Mouse (Mus musculus): ENCODE measurements around the gene Nmu. TPM values are rescaled to one million over a fixed set of nuclear protein-coding genes. Genes with fewer than 3 reads are reported as not detected.

Gene Nmu
- total and polyA plus RNA-seq, 3 experiments, result not detected

DNA sequence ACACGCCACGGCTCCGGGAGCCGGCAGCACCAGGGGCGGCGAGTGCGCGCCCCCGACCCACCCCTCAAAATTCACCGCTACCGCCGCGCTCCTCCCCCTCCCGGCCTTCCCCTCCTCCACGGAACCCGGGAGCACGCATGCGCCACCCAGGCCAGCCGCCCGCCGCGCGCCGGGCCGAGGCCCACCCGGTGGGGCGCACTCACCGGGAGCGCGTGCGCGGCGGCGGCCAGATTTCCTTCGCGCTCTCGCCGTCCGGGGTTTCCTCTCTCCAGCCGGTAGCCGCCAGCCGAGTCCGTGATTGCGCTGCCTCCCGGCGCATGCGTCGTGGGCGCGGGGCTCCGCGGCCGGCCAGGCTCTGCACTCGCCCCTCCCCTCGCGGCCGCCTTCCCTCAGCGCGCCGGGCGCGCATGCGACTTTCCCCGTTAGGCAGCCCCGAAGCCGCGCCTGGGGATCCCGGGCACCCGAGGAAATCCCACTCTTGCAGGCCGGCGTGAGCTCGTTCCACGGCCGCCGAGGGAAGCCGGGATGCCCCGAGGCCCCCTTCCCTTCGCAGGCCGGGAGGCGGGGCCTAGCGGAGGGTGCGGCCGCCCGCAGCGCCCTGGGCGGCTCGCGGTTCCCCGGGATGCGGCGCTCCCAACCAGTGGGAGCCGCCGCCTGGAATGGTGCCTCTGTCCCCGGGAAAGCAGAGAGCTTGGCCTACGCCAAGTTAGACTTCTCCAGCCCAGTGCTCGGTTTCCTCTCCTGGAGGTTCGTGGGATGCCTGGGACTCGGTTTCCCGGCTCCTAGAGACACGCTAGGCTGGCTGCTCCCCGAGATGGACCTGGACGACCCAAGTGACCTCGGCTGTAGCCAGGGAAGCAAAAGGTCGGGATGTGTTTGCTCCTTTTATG, 58.9 kb downstream of the Nmu start, which contains the start of gene Clock:
Gene Clock (minus strand): TSS at position 341 of the 890 bp plus-strand sequence.
- Histone ChIP-seq H3K4me1 (ENCODE audit: control insufficient read depth in 1 of 2, insufficient read depth in 2 of 2) (peaks cover 0 to 10% of the 10 kb centered on the region in 2 experiments; a peak in 2 of 4 replicates), H3K9me3 (replicated peaks; ENCODE audit: low read length) (no peaks in the 10 kb centered on the region), H3K27ac (ENCODE audit: insufficient read depth, low read depth) (peak within 1 kb of the TSS; percentile 34), H3K9ac (ENCODE audit: insufficient read depth, low read depth) (peak within 1 kb of the TSS; percentile 86), H3K36me3 (replicated peaks in 1 of 2; ENCODE audit: control insufficient read depth in 1 of 2, insufficient read depth in 1 of 2, low read length in 1 of 2) (peaks cover 0 to 4% of the 10 kb centered on the region in 2 experiments), H3K79me2 (replicated peaks; ENCODE audit: control insufficient read depth, extremely low read depth, insufficient read depth, poor library complexity, severe bottlenecking) (0 out of 2 replicates have a peak, but pooled peaks cover 2% of the 10 kb centered on the region), H3K4me2 (ENCODE audit: insufficient read depth, low read depth, poor library complexity, severe bottlenecking) (peak within 1 kb of the TSS; percentile 93), H3K4me3 (replicated peaks in 1 of 3; ENCODE audit: low read depth in 2 of 3, low read length in 2 of 3, poor library complexity in 1 of 3) (peak within 1 kb of the TSS; percentile 64 to 97 (median 96)), H3K27me3 (replicated peaks) (peaks cover 3% of the 10 kb centered on the region)
- dilution Hi-C loops (cut with MboI; ENCODE audit: extremely low pct_ligation_motif_present, extremely low pct_unique_long_range_greater_than_20kb, low sequenced_read_pairs), result no loop called here
- DNase-seq (ENCODE audit: extremely low read depth), result peak; percentile 67
- in situ Hi-C loops (cut with MboI; ENCODE audit: low pct_ligation_motif_present, low pct_unique_long_range_greater_than_20kb, low sequenced_read_pairs), result no loop called here
- TF ChIP-seq ZNF384 (IDR thresholded peaks at IDR 0.05; ENCODE audit: low read depth, low read length) (no peak), E2F4 (IDR thresholded peaks at IDR 0.05; ENCODE audit: insufficient replicate concordance, low read depth, low read length) (no peak), JUND (conservative IDR thresholded peaks at IDR 0.05; ENCODE audit: low read depth, low read length) (no peak), BHLHE40 (IDR thresholded peaks at IDR 0.05; ENCODE audit: low read depth, low read length) (no peak), IRF4 (IDR thresholded peaks at IDR 0.05; ENCODE audit: low read depth, low read length) (no peak), MEF2A (IDR thresholded peaks at IDR 0.05; ENCODE audit: borderline replicate concordance, low read depth, low read length) (no peak), RAD21 (IDR thresholded peaks at IDR 0.05; ENCODE audit: low read depth, low read length) (no peak), PAX5 (IDR thresholded peaks at IDR 0.05; ENCODE audit: low read length) (no peak), GABPA (IDR thresholded peaks at IDR 0.05; ENCODE audit: insufficient replicate concordance, low read depth, low read length) (no peak), UBTF (IDR thresholded peaks at IDR 0.05; ENCODE audit: low read depth, low read length) (no peak), ZKSCAN1 (IDR thresholded peaks at IDR 0.05; ENCODE audit: borderline replicate concordance, low read depth, low read length) (no peak), NELFE (IDR thresholded peaks at IDR 0.05; ENCODE audit: low read depth, low read length) (peak; percentile 40; the same call in 1 of the 2 replicates), MAFK (IDR thresholded peaks at IDR 0.05; ENCODE audit: insufficient replicate concordance, low read length) (no peak), ZMIZ1 (IDR thresholded peaks at IDR 0.05; ENCODE audit: low read depth, low read length) (no peak), ELF1 (IDR thresholded peaks at IDR 0.05; ENCODE audit: low read depth, low read length) (0 out of 2 replicates have a peak, but pooled peaks have one; percentile 17), CHD1 (IDR thresholded peaks at IDR 0.05; ENCODE audit: low read depth, low read length) (no peak), TCF12 (IDR thresholded peaks at IDR 0.05; ENCODE audit: low read depth, low read length) (peak; percentile 67), ETS1 (conservative IDR thresholded peaks at IDR 0.05; ENCODE audit: low read depth, low read length) (no peak), CTCF (conservative IDR thresholded peaks at IDR 0.05 in 1 of 2, IDR thresholded peaks at IDR 0.05 in 1 of 2; ENCODE audit: low read depth in 2 of 2, low read length in 2 of 2) (no peak), KAT2A (IDR thresholded peaks at IDR 0.05; ENCODE audit: insufficient replicate concordance, low read length) (no peak), MYC (IDR thresholded peaks at IDR 0.05; ENCODE audit: low read depth, low read length) (no peak), RCOR1 (conservative IDR thresholded peaks at IDR 0.05; ENCODE audit: low read depth, low read length) (no peak), MXI1 (IDR thresholded peaks at IDR 0.05; ENCODE audit: low read depth, low read length) (peak; percentile 74), USF1 (IDR thresholded peaks at IDR 0.05; ENCODE audit: low read depth, low read length) (no peak), POLR2A (IDR thresholded peaks at IDR 0.05; ENCODE audit: low read depth, low read length) (peak; percentile 66), POLR2AphosphoS2 (IDR thresholded peaks at IDR 0.05; ENCODE audit: low read depth, low read length) (no peak), MAX (IDR thresholded peaks at IDR 0.05; ENCODE audit: low read length) (no peak), CHD2 (IDR thresholded peaks at IDR 0.05; ENCODE audit: low read length) (peak; percentile 62; the same call in 1 of the 2 replicates), SMC3 (IDR thresholded peaks at IDR 0.05; ENCODE audit: low read depth, low read length) (no peak), MAZ (IDR thresholded peaks at IDR 0.05; ENCODE audit: low read depth, low read length) (peak; percentile 57; the same call in 1 of the 2 replicates), HCFC1 (IDR thresholded peaks at IDR 0.05; ENCODE audit: low read depth, low read length) (no peak; the same call in 1 of the 2 replicates), SIN3A (IDR thresholded peaks at IDR 0.05; ENCODE audit: low read length) (no peak), JUN (IDR thresholded peaks at IDR 0.05; ENCODE audit: insufficient read depth, low read depth, low read length) (no peak), USF2 (conservative IDR thresholded peaks at IDR 0.05; ENCODE audit: low read depth, low read length) (no peak), TBP (conservative IDR thresholded peaks at IDR 0.05; ENCODE audit: low read depth, low read length) (no peak), ZC3H11A (IDR thresholded peaks at IDR 0.05; ENCODE audit: low read depth, low read length) (no peak), NRF1 (IDR thresholded peaks at IDR 0.05; ENCODE audit: low read depth, low read length) (peak; percentile 94), EP300 (IDR thresholded peaks at IDR 0.05; ENCODE audit: low read length) (no peak)

All from CH12.LX (cell line).